Mouse (Mus musculus): ENCODE measurements around the gene Ints2.
"Not testable (repeated sequence)": the region's sequence is repeated elsewhere in the genome, so short reads cannot be mapped to it uniquely, and the experiment has no call there.

Ints2 gene

DNA sequence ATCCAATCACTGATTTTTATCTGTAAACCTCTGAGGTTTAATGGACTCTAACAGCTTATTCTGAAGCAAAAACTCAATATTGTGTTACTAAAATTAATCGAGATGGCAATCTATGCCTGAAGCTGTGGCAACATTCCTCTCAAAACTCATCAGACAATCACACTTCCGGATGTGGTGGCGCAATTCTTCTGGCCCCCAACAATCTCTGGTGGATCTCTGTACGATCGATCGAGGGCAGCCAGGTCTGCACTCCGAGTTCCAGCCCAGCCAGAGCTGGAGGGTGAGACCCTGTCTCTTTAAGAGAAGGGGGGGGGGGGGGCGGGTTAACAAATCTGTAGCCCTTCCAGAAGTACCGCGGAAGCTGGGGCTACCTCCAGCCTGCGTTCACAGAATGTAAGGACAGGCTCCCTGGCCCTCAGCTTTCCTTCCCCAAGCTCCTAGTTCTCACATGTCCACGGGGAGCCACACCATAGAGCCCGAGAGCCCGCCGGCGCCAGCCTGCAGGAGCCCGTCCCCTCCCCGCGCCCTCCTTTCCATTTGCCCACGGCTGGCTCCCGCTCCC lies 56.8 kb downstream of the Ints2 start:
- Histone ChIP-seq H3K36me3 (ENCODE audit: insufficient read depth, low read length) (peaks cover 54% of the 10 kb centered on the region), H3K9me3 (ENCODE audit: low read length) (no peaks in the 10 kb centered on the region), H3K4me1 (replicated peaks; ENCODE audit: low read depth, low read length) (peaks cover 14% of the 10 kb centered on the region), H3K27me3 (ENCODE audit: insufficient read depth, low read length) (no peaks in the 10 kb centered on the region), H3K4me3 (replicated peaks; ENCODE audit: low read length) (peak overlapping the region; percentile 96)
- TF ChIP-seq CTCF (conservative IDR thresholded peaks at IDR 0.05; ENCODE audit: low read length) (no peak), NANOG (IDR thresholded peaks at IDR 0.05; ENCODE audit: borderline replicate concordance, low read length) (no peak), POU5F1 (IDR thresholded peaks at IDR 0.05; ENCODE audit: borderline replicate concordance, low read length) (no peak)

DNA sequence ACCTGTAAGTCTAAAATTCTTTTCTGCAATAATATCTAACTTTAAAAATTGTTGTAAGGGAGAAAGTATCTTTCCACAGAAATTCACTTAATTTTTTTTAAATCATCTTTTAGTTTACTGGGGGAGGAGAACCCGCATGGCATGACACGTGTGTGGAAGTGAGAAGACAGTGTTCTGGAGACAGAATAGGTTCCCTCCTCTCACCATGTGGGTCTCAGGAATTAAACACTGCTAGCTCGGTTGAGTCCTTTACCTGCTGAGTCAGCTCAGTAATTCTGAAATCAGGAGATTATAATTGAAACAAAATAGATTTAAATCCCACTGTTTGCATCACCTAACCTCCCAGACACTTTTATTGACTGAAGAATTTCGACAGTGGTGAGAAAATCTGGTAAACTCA lies 57.6 kb downstream of the Ints2 start:
- Histone ChIP-seq H3K36me3 (ENCODE audit: insufficient read depth, low read length) (peaks cover 54% of the 10 kb centered on the region), H3K9me3 (ENCODE audit: low read length) (no peaks in the 10 kb centered on the region), H3K4me1 (replicated peaks; ENCODE audit: low read depth, low read length) (peaks cover 14% of the 10 kb centered on the region), H3K27me3 (ENCODE audit: insufficient read depth, low read length) (no peaks in the 10 kb centered on the region), H3K4me3 (replicated peaks; ENCODE audit: low read length) (peak overlapping the region; percentile 96; the same call in 1 of the 2 replicates)
- TF ChIP-seq POU5F1 (IDR thresholded peaks at IDR 0.05; ENCODE audit: borderline replicate concordance, low read length) (no peak), CTCF (conservative IDR thresholded peaks at IDR 0.05; ENCODE audit: low read length) (no peak), NANOG (IDR thresholded peaks at IDR 0.05; ENCODE audit: borderline replicate concordance, low read length) (no peak)

- H3K4me3 ChIP-seq (replicated peaks; ENCODE audit: low read length); H3K27me3 ChIP-seq (ENCODE audit: insufficient read depth, low read length): not testable (repeated sequence)
These were observed 72.2 kb downstream of the Ints2 start for GRCm38 (mm10) chr11:86185224-86185623.

GRCm38 (mm10) chr11:86175833-86176232 lies 81.5 kb downstream of the Ints2 start:
- no peaks in the 10 kb centered on the region for H3K27me3 ChIP-seq (ENCODE audit: insufficient read depth, low read length)
- no peak overlapping the region for H3K4me3 ChIP-seq (replicated peaks; ENCODE audit: low read length)
- H3K36me3 ChIP-seq (ENCODE audit: insufficient read depth, low read length), result peaks cover 8% of the 10 kb centered on the region; the same call in 1 of the 2 replicates
- H3K4me1 ChIP-seq (replicated peaks; ENCODE audit: low read depth, low read length), result no peaks in the 10 kb centered on the region
- TF ChIP-seq CTCF (conservative IDR thresholded peaks at IDR 0.05; ENCODE audit: low read length) (no peak), NANOG (IDR thresholded peaks at IDR 0.05; ENCODE audit: borderline replicate concordance, low read length) (no peak), POU5F1 (IDR thresholded peaks at IDR 0.05; ENCODE audit: borderline replicate concordance, low read length) (no peak)
- no peaks in the 10 kb centered on the region for H3K9me3 ChIP-seq (ENCODE audit: low read length)

More at GRCm38 (mm10) chr11:86185224-86185623, 72.2 kb downstream of the Ints2 start:
- not testable (repeated sequence) for H3K9me3 ChIP-seq (ENCODE audit: low read length); H3K36me3 ChIP-seq (ENCODE audit: insufficient read depth, low read length); H3K4me1 ChIP-seq (replicated peaks; ENCODE audit: low read depth, low read length)

DNA sequence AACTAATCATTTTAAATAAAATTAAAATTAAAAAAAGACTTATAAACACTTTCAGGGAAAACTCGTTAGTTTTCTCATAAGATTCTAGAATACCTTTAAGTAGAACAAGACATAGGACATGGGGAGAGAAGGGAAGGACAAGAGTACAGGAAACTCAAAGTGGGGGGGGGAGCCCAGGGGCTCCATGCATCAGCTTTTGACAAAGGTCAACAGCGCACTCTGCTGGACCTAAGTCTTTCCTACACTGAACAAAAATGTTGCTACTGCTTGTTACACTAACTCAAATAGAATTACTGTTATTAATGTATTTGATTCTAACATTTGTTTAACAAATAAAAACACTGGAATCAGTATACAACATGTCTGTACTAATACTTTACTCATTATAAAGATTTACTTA lies 83.2 kb downstream of the Ints2 start:
- Histone ChIP-seq H3K36me3 (ENCODE audit: insufficient read depth, low read length) (peaks cover 13% of the 10 kb centered on the region; the same call in 1 of the 2 replicates), H3K9me3 (ENCODE audit: low read length) (no peaks in the 10 kb centered on the region), H3K27me3 (ENCODE audit: insufficient read depth, low read length) (no peaks in the 10 kb centered on the region), H3K4me3 (replicated peaks; ENCODE audit: low read length) (no peak overlapping the region), H3K4me1 (replicated peaks; ENCODE audit: low read depth, low read length) (no peaks in the 10 kb centered on the region)
- TF ChIP-seq NANOG (IDR thresholded peaks at IDR 0.05; ENCODE audit: borderline replicate concordance, low read length) (no peak), CTCF (conservative IDR thresholded peaks at IDR 0.05; ENCODE audit: low read length) (peak; percentile 25)

- Histone ChIP-seq H3K36me3 (ENCODE audit: insufficient read depth, low read length) (peaks cover 13% of the 10 kb centered on the region; the same call in 1 of the 2 replicates), H3K4me1 (replicated peaks; ENCODE audit: low read depth, low read length) (no peaks in the 10 kb centered on the region), H3K9me3 (ENCODE audit: low read length) (no peaks in the 10 kb centered on the region), H3K4me3 (replicated peaks; ENCODE audit: low read length) (no peak overlapping the region), H3K27me3 (ENCODE audit: insufficient read depth, low read length) (no peaks in the 10 kb centered on the region)
- no peak for TF ChIP-seq CTCF (conservative IDR thresholded peaks at IDR 0.05; ENCODE audit: low read length)
These were observed 86.6 kb downstream of the Ints2 start for GRCm38 (mm10) chr11:86170743-86171142.

Measured in E14TG2a.4 (cell line).